Mouse (Mus musculus) embryonic facial prominence, embryonic 11.5 days (tissue): ENCODE results near the gene Fbxo31. TPM values are rescaled to one million over a fixed set of nuclear protein-coding genes. Genes with fewer than 3 reads are reported as not detected.

Experiments used
- ATAC-seq: fragments of 200-750 bp; cut with Nextera tagmentation; replicated peaks from 2 replicates; pipeline ENCODE4 v1.8.0; 2017; ENCODE audit warnings: low read depth; ENCODE audit not compliant: insufficient number of reproducible peaks, low FRiP score, low TSS enrichment
- DNase-seq: peaks from one replicate; pipeline ENCODE4 v3.0.0-alpha.2; 2015; ENCODE audit warnings: low spot score
- H3K27ac ChIP-seq: fragments of 300-500 bp; sonication (generic); replicated peaks from 2 replicates; pipeline ENCODE4 v1.5.1; 2014; ENCODE audit warnings: mild to moderate bottlenecking, low read depth, low read length, control low read depth
- H3K27me3 ChIP-seq: fragments of 300-500 bp; sonication (generic); 2 replicates; pipeline ENCODE4 v1.6.1; 2014; ENCODE audit warnings: mild to moderate bottlenecking, low read length, moderate library complexity, mixed read lengths; ENCODE audit not compliant: control insufficient read depth, insufficient read depth
- H3K36me3 ChIP-seq: fragments of 300-500 bp; sonication (generic); replicated peaks from 2 replicates; pipeline ENCODE4 v1.6.1; 2014; ENCODE audit warnings: low read depth, mild to moderate bottlenecking, low read length, moderate library complexity, mixed read lengths; ENCODE audit not compliant: control insufficient read depth, insufficient read depth
- H3K4me1 ChIP-seq: fragments of 300-500 bp; sonication (generic); 2 replicates; pipeline ENCODE4 v1.6.1; 2014; ENCODE audit warnings: low read length, mixed read lengths; ENCODE audit not compliant: control insufficient read depth, insufficient read depth
- H3K4me2 ChIP-seq: fragments of 300-500 bp; sonication (generic); 2 replicates; pipeline ENCODE4 v1.6.1; 2014; ENCODE audit warnings: low read depth, mild to moderate bottlenecking, control low read depth, low read length, moderate library complexity
- H3K4me3 ChIP-seq: fragments of 300-500 bp; sonication (generic); 2 replicates; pipeline ENCODE4 v1.5.1; 2014; ENCODE audit warnings: low read depth, low read length, control low read depth
- H3K9ac ChIP-seq: fragments of 300-500 bp; sonication (generic); replicated peaks from 2 replicates; pipeline ENCODE4 v1.6.1; 2014; ENCODE audit warnings: mild to moderate bottlenecking, control low read depth, low read length
- H3K9me3 ChIP-seq: fragments of 300-500 bp; sonication (generic); replicated peaks from 2 replicates; pipeline ENCODE4 v1.6.1; 2016; ENCODE audit warnings: mild to moderate bottlenecking, low read length, inconsistent platforms, mixed read lengths; ENCODE audit not compliant: control insufficient read depth
- WGBS: fragments of 180-500 bp; shearing (Covaris S2); extraction: QIAGEN DNeasy Blood & Tissue Kit; methylation state at CpG from one replicate; pipeline ENCODE4 v1.1.7; 2014; 5-methylcytosine and 5-hydroxymethylcytosine counted together
- polyA plus RNA-seq: library from polyadenylated mRNA; unstranded; fragments of >200 nt; fragmentation: Nextera tagmentation; extraction: Ambion mirVana; gene quantifications from 2 replicates; pipeline ENCODE4 v1.2.1, GENCODE M21; 2014

Gene Fbxo31
- polyA plus RNA-seq, 1 experiment from 2014 or later = 12.9 TPM

DNA sequence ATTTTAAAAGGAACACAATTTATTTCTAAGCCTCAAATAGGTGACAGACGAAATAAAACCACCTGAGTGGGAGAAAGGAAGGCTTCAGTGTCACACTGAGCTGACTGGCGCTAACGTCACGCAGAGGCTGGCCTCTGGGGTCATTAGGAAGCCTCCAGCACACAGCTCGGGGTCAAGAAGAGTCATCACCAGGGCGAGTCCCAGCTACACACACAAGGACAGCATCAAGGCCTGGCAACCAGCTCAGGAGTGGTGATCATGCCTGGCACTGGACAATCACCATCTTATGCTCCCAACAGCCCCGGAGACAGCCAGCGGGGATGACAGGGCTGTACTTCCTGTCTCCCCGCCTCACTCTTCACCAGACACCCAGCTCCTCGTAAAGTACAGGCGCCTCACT is 20.9 kb downstream of the Fbxo31 start:
- Histone ChIP-seq H3K4me1 (no peaks in the 10 kb centered on the region), H3K27me3 (no peaks in the 10 kb centered on the region), H3K4me3 (no peak overlapping the region), H3K36me3 (peaks cover 3% of the 10 kb centered on the region; the same call in 1 of the 2 replicates), H3K4me2 (no peak overlapping the region), H3K9ac (no peak overlapping the region), H3K9me3 (no peaks in the 10 kb centered on the region), H3K27ac (no peak overlapping the region)
- 87% methylated on average over 11 of the region's 11 CpGs for WGBS
- ATAC-seq (no peak), DNase-seq (no peak)

GRCm38 (mm10) chr8:121553831-121554475 is 24.7 kb downstream of the Fbxo31 start:
- DNase-seq = no peak
- no peak for ATAC-seq
- 93% methylated on average over 32 of the region's 32 CpGs for WGBS
- no peak overlapping the region for H3K4me3 ChIP-seq
- H3K4me1 ChIP-seq = no peaks in the 10 kb centered on the region
- H3K9me3 ChIP-seq = no peaks in the 10 kb centered on the region
- peaks cover 3% of the 10 kb centered on the region; the same call in 1 of the 2 replicates for H3K36me3 ChIP-seq
- H3K4me2 ChIP-seq = no peak overlapping the region
- no peak overlapping the region for H3K27ac ChIP-seq
- H3K27me3 ChIP-seq = no peaks in the 10 kb centered on the region
- no peak overlapping the region for H3K9ac ChIP-seq

DNA sequence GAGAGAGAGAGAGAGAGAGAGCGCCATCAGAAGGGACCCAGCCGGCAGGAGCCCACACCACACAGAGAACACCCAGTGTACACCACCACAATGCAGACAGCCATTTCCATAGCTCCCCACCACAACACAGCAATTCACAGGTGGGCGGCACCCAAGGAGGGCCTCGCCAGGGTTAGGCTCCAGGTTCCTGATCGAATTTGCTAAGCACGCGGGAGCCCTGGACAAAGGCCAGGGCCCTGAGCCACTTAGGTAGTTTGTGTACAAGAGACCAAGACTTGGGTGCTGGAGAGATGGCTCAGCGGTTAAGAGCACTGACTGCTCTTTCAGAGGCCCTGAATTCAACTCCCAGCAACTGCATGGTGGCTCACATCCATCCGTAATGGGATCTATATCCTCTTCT is 26.1 kb downstream of the Fbxo31 start:
- ATAC-seq = no peak

GRCm38 (mm10) chr8:121551065-121551985 is 27.3 kb downstream of the Fbxo31 start:
- no peak for ATAC-seq
- no peak overlapping the region for H3K27ac ChIP-seq
- no peak overlapping the region for H3K4me2 ChIP-seq
- no peaks in the 10 kb centered on the region for H3K4me1 ChIP-seq
- no peak overlapping the region for H3K4me3 ChIP-seq
- no peak overlapping the region for H3K9ac ChIP-seq
- 72% methylated on average over 24 of the region's 24 CpGs for WGBS
- H3K36me3 ChIP-seq = peaks cover 3% of the 10 kb centered on the region; the same call in 1 of the 2 replicates
- no peak for DNase-seq
- H3K27me3 ChIP-seq = no peaks in the 10 kb centered on the region
- H3K9me3 ChIP-seq = no peaks in the 10 kb centered on the region

More for the DNA sequence above, 26.1 kb downstream of the Fbxo31 start:
- Histone ChIP-seq H3K9ac (no peak overlapping the region), H3K27me3 (no peaks in the 10 kb centered on the region), H3K36me3 (peaks cover 3% of the 10 kb centered on the region; the same call in 1 of the 2 replicates), H3K4me3 (no peak overlapping the region), H3K4me2 (no peak overlapping the region), H3K4me1 (no peaks in the 10 kb centered on the region), H3K27ac (no peak overlapping the region), H3K9me3 (no peaks in the 10 kb centered on the region)
- 93% methylated on average over 9 of the region's 9 CpGs for WGBS
- no peak for DNase-seq

DNA sequence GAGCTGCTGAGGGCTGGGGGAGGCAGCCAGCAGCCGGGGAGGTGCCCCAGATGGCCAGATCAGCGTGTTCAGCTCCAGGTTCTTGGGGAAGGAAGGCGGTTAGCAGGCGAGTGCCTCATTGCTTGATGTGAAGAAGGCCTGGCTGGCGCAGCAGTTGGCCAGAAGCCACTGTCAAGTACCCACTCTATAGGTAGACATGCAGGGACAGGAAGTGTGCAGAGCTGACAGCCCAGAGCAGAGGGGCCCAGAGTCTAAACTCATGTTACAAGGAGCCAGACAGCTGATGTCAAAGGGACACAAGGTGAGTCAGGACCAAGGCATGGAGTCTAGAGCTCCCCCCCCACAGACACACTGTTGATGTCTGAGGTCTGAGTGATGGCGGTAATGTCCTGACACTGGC is 28.6 kb downstream of the Fbxo31 start:
- 93% methylated on average over 6 of the region's 6 CpGs for WGBS
- no peak overlapping the region for H3K4me2 ChIP-seq
- H3K27ac ChIP-seq = no peak overlapping the region
- H3K36me3 ChIP-seq = peaks cover 3% of the 10 kb centered on the region; the same call in 1 of the 2 replicates
- H3K27me3 ChIP-seq = no peaks in the 10 kb centered on the region
- no peak overlapping the region for H3K4me3 ChIP-seq
- H3K9me3 ChIP-seq = no peaks in the 10 kb centered on the region
- H3K4me1 ChIP-seq = no peaks in the 10 kb centered on the region
- DNase-seq (no peak), ATAC-seq (no peak)
- no peak overlapping the region for H3K9ac ChIP-seq

DNA sequence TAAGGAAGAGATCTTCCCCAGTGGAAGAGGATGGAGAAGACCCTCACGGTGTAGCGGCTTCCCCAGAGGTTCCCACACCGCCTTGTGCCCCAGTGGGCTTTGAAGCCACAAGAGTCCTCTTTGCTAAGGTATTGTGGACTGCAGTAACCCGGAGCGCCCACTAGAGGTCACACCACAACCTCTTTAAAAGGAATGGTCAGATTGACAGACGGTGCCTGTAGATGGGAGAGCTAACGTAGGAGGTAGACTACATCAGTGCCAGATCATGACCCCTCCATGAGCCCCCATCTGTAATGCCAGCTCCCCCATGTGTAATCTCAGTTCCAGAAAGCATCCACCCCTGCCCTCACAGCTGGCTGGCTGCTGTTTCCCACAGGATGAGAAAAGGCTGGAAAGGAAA is 31.5 kb downstream of the Fbxo31 start:
- Histone ChIP-seq H3K4me2 (no peak overlapping the region), H3K4me3 (no peak overlapping the region), H3K9ac (no peak overlapping the region), H3K36me3 (no peaks in the 10 kb centered on the region), H3K27ac (no peak overlapping the region), H3K9me3 (no peaks in the 10 kb centered on the region), H3K4me1 (no peaks in the 10 kb centered on the region), H3K27me3 (no peaks in the 10 kb centered on the region)
- WGBS = 6% methylated on average over 7 of the region's 7 CpGs
- DNase-seq (peak; percentile 91), ATAC-seq (no peak; the same call in 1 of the 2 replicates)

GRCm38 (mm10) chr8:121544936-121545335 is 33.7 kb downstream of the Fbxo31 start:
- Histone ChIP-seq H3K9ac (no peak overlapping the region; the same call in 1 of the 2 replicates), H3K27ac (no peak overlapping the region)
- no peak for ATAC-seq

More at GRCm38 (mm10) chr8:121544936-121545335, 33.7 kb downstream of the Fbxo31 start:
- Histone ChIP-seq H3K4me1 (no peaks in the 10 kb centered on the region), H3K4me3 (no peak overlapping the region), H3K36me3 (no peaks in the 10 kb centered on the region), H3K4me2 (no peak overlapping the region), H3K9me3 (no peaks in the 10 kb centered on the region), H3K27me3 (no peaks in the 10 kb centered on the region)
- no peak for DNase-seq
- WGBS = 77% methylated on average over 11 of the region's 11 CpGs
